Mouse (Mus musculus): ENCODE results near the gene Grik2. TPM values are rescaled to one million over a fixed set of nuclear protein-coding genes. Genes with fewer than 3 reads are reported as not detected.

Gene Grik2
- polyA plus RNA-seq, 1 experiment = 0.19 TPM

GRCm38 (mm10) chr10:49767556-49767955, 21.0 kb downstream of the Grik2 start:
- TF ChIP-seq REST (IDR thresholded peaks at IDR 0.05; ENCODE audit: insufficient read depth, insufficient read length) (no peak), POLR2A (IDR thresholded peaks at IDR 0.05; ENCODE audit: insufficient read length, low read depth) (no peak), SRF (IDR thresholded peaks at IDR 0.05; ENCODE audit: control insufficient read depth, insufficient read length, low read depth) (no peak), TCF3 (IDR thresholded peaks at IDR 0.05; ENCODE audit: insufficient read length, low read depth) (no peak), MYOD1 (IDR thresholded peaks at IDR 0.05; ENCODE audit: control insufficient read depth in 1 of 3, insufficient read length in 2 of 3, low read depth in 2 of 3) (no peak), TCF12 (IDR thresholded peaks at IDR 0.05; ENCODE audit: insufficient read depth, poor library complexity, severe bottlenecking) (no peak), CEBPB (IDR thresholded peaks at IDR 0.05; ENCODE audit: insufficient read depth, poor library complexity, severe bottlenecking) (no peak), E2F4 (IDR thresholded peaks at IDR 0.05; ENCODE audit: insufficient read depth) (no peak), USF1 (IDR thresholded peaks at IDR 0.05; ENCODE audit: low read depth) (no peak), MAX (IDR thresholded peaks at IDR 0.05; ENCODE audit: low read depth) (no peak), POLR2AphosphoS2 (IDR thresholded peaks at IDR 0.05; ENCODE audit: insufficient read length, low read depth) (no peak), MYOG (IDR thresholded peaks at IDR 0.05; ENCODE audit: control insufficient read depth in 1 of 3, insufficient read depth in 1 of 3, insufficient read length in 2 of 3, low read depth in 2 of 3) (no peak)
- Histone ChIP-seq H3K79me2 (ENCODE audit: control insufficient read depth, insufficient read depth) (no peaks in the 10 kb centered on the region), H3K4me3 (no peak overlapping the region), H3K27me3 (ENCODE audit: control insufficient read depth, insufficient read depth, insufficient read length) (no peaks in the 10 kb centered on the region), H3K36me3 (ENCODE audit: control insufficient read depth, insufficient read depth) (no peaks in the 10 kb centered on the region), H3ac (ENCODE audit: control insufficient read depth, insufficient read length) (no peak overlapping the region), H3K4me2 (ENCODE audit: low read depth) (no peak overlapping the region)

- Histone ChIP-seq H3K4me3 (no peak overlapping the region), H3K4me2 (ENCODE audit: low read depth) (no peak overlapping the region), H3K27me3 (ENCODE audit: control insufficient read depth, insufficient read depth, insufficient read length) (no peaks in the 10 kb centered on the region), H3K36me3 (ENCODE audit: control insufficient read depth, insufficient read depth) (no peaks in the 10 kb centered on the region), H3K79me2 (ENCODE audit: control insufficient read depth, insufficient read depth) (no peaks in the 10 kb centered on the region), H3ac (ENCODE audit: control insufficient read depth, insufficient read length) (no peak overlapping the region)
- TF ChIP-seq TCF3 (IDR thresholded peaks at IDR 0.05; ENCODE audit: insufficient read length, low read depth) (no peak), CEBPB (IDR thresholded peaks at IDR 0.05; ENCODE audit: insufficient read depth, poor library complexity, severe bottlenecking) (no peak)
These were observed 26.0 kb downstream of the Grik2 start for GRCm38 (mm10) chr10:49762607-49763006.

GRCm38 (mm10) chr10:49751769-49752168, 36.8 kb downstream of the Grik2 start:
- H3ac ChIP-seq (ENCODE audit: control insufficient read depth, insufficient read length) = no peak overlapping the region
- no peaks in the 10 kb centered on the region for H3K79me2 ChIP-seq (ENCODE audit: control insufficient read depth, insufficient read depth)
- H3K4me3 ChIP-seq = no peak overlapping the region
- H3K4me2 ChIP-seq (ENCODE audit: low read depth) = no peak overlapping the region
- TF ChIP-seq USF1 (IDR thresholded peaks at IDR 0.05; ENCODE audit: low read depth) = no peak
- TF ChIP-seq MYOD1 (IDR thresholded peaks at IDR 0.05; ENCODE audit: control insufficient read depth in 1 of 3, insufficient read length in 2 of 3, low read depth in 2 of 3) = no peak
- no peak for TF ChIP-seq CEBPB (IDR thresholded peaks at IDR 0.05; ENCODE audit: insufficient read depth, poor library complexity, severe bottlenecking)
- TF ChIP-seq REST (IDR thresholded peaks at IDR 0.05; ENCODE audit: insufficient read depth, insufficient read length) = no peak
- no peak for TF ChIP-seq TCF12 (IDR thresholded peaks at IDR 0.05; ENCODE audit: insufficient read depth, poor library complexity, severe bottlenecking)
- no peak for TF ChIP-seq E2F4 (IDR thresholded peaks at IDR 0.05; ENCODE audit: insufficient read depth)
- TF ChIP-seq POLR2AphosphoS2 (IDR thresholded peaks at IDR 0.05; ENCODE audit: insufficient read length, low read depth) = no peak
- TF ChIP-seq MYOG (IDR thresholded peaks at IDR 0.05; ENCODE audit: control insufficient read depth in 1 of 3, insufficient read depth in 1 of 3, insufficient read length in 2 of 3, low read depth in 2 of 3) = no peak
- no peak for TF ChIP-seq SRF (IDR thresholded peaks at IDR 0.05; ENCODE audit: control insufficient read depth, insufficient read length, low read depth)
- no peak for TF ChIP-seq TCF3 (IDR thresholded peaks at IDR 0.05; ENCODE audit: insufficient read length, low read depth)
- no peak for TF ChIP-seq MAX (IDR thresholded peaks at IDR 0.05; ENCODE audit: low read depth)
- TF ChIP-seq POLR2A (IDR thresholded peaks at IDR 0.05; ENCODE audit: insufficient read length, low read depth) = no peak
- H3K27me3 ChIP-seq (ENCODE audit: control insufficient read depth, insufficient read depth, insufficient read length) = no peaks in the 10 kb centered on the region
- no peaks in the 10 kb centered on the region for H3K36me3 ChIP-seq (ENCODE audit: control insufficient read depth, insufficient read depth)

GRCm38 (mm10) chr10:49731841-49732240, 56.7 kb downstream of the Grik2 start:
- Histone ChIP-seq H3K27me3 (ENCODE audit: control insufficient read depth, insufficient read depth, insufficient read length) (no peaks in the 10 kb centered on the region), H3K4me3 (no peak overlapping the region), H3K36me3 (ENCODE audit: control insufficient read depth, insufficient read depth) (no peaks in the 10 kb centered on the region), H3ac (ENCODE audit: control insufficient read depth, insufficient read length) (no peak overlapping the region), H3K4me2 (ENCODE audit: low read depth) (no peak overlapping the region), H3K79me2 (ENCODE audit: control insufficient read depth, insufficient read depth) (no peaks in the 10 kb centered on the region)
- TF ChIP-seq TCF3 (IDR thresholded peaks at IDR 0.05; ENCODE audit: insufficient read length, low read depth) = no peak
- no peak for TF ChIP-seq POLR2A (IDR thresholded peaks at IDR 0.05; ENCODE audit: insufficient read length, low read depth)
- no peak for TF ChIP-seq MYOD1 (IDR thresholded peaks at IDR 0.05; ENCODE audit: control insufficient read depth in 1 of 3, insufficient read length in 2 of 3, low read depth in 2 of 3)
- TF ChIP-seq TCF12 (IDR thresholded peaks at IDR 0.05; ENCODE audit: insufficient read depth, poor library complexity, severe bottlenecking) = no peak
- TF ChIP-seq MAX (IDR thresholded peaks at IDR 0.05; ENCODE audit: low read depth) = no peak
- TF ChIP-seq SRF (IDR thresholded peaks at IDR 0.05; ENCODE audit: control insufficient read depth, insufficient read length, low read depth) = no peak
- no peak for TF ChIP-seq E2F4 (IDR thresholded peaks at IDR 0.05; ENCODE audit: insufficient read depth)
- no peak for TF ChIP-seq POLR2AphosphoS2 (IDR thresholded peaks at IDR 0.05; ENCODE audit: insufficient read length, low read depth)
- TF ChIP-seq MYOG (IDR thresholded peaks at IDR 0.05; ENCODE audit: control insufficient read depth in 1 of 3, insufficient read depth in 1 of 3, insufficient read length in 2 of 3, low read depth in 2 of 3) = no peak
- no peak for TF ChIP-seq USF1 (IDR thresholded peaks at IDR 0.05; ENCODE audit: low read depth)
- no peak for TF ChIP-seq CEBPB (IDR thresholded peaks at IDR 0.05; ENCODE audit: insufficient read depth, poor library complexity, severe bottlenecking)
- no peak for TF ChIP-seq REST (IDR thresholded peaks at IDR 0.05; ENCODE audit: insufficient read depth, insufficient read length)

GRCm38 (mm10) chr10:49723706-49724105, 64.9 kb downstream of the Grik2 start:
- H3ac ChIP-seq (ENCODE audit: control insufficient read depth, insufficient read length) = no peak overlapping the region
- no peaks in the 10 kb centered on the region for H3K79me2 ChIP-seq (ENCODE audit: control insufficient read depth, insufficient read depth)
- no peaks in the 10 kb centered on the region for H3K27me3 ChIP-seq (ENCODE audit: control insufficient read depth, insufficient read depth, insufficient read length)
- no peak overlapping the region for H3K4me2 ChIP-seq (ENCODE audit: low read depth)
- no peak for TF ChIP-seq POLR2A (IDR thresholded peaks at IDR 0.05; ENCODE audit: insufficient read length, low read depth)
- peak; percentile 49; the same call in 1 of the 2 replicates for TF ChIP-seq CEBPB (IDR thresholded peaks at IDR 0.05; ENCODE audit: insufficient read depth, poor library complexity, severe bottlenecking)
- H3K36me3 ChIP-seq (ENCODE audit: control insufficient read depth, insufficient read depth) = no peaks in the 10 kb centered on the region
- no peak overlapping the region for H3K4me3 ChIP-seq
